Mouse (Mus musculus) thymus, postnatal 14 days (tissue): ENCODE results near the gene Suv39h2.
A peak's percentile ranks its signal among the peaks of the same experiment; 100 is the strongest.

Experiments used
- DNase-seq: peaks from one replicate; pipeline ENCODE4 v3.0.0; 2021

Gene Suv39h2

DNA sequence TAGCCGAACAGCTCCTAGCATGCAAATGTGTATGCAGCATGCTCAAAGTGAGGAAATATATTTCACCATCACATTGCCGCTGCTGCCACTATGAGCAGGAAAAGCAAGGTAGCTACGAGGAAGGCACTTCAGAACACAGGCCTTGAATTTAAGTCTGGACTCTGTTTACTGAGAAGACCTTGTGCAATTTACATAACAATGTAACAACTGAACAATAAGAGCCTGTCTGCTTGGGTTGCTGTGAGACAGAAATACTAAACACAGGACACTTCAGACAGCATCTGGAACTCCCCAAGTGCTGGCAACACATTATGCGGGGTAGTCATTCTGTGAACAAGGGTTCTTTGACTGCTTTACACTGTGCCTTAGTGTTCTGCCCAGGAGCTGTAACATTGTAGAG is 54.7 kb downstream of the Suv39h2 start:
- DNase-seq = no peak

DNA sequence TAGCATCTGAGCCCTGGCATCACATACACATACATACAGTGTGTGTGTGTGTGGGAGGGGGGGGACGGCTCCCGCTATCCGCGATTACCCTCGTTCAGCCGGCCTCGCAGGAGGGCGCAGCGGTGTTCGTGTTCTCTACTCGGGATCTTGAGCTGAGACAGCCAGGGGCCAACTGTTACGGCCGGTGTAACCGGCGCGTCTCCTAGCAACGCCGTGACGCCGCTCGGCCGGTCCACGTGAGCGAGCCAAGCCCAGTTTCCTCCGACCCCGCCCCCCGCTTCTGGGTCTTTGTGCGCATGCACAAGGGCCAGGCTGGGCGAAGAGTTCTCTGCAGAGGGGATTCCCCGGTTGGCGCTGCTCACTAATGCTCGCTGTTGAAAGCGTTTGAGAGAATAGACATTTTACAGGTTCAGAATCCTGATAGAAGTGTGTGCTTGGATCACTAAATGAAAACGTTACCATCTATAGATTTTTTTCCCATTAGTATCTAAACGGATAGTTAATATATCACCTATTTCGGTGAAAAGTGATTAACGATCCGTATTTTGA is 55.9 kb downstream of the Suv39h2 start:
- DNase-seq = peak; percentile 91

DNA sequence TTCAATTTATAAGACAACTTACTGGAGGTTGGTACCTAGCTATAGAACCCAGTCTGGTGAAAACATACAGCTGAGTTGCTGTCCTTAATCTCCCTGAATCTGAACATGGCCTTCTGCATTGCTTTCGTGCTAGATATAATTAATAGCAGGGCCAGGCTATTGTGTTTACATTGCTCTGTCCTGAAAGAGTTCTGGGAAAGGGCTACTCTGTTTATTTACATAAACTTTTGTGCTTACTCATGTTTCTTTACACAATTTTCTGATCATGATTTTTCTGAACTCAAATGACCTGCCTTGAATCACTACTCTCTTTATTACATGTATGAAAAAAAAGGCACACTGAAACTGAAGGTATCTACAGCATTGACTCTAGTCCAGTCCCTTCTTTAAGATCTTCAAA is 59.2 kb downstream of the Suv39h2 start:
- no peak for DNase-seq

DNA sequence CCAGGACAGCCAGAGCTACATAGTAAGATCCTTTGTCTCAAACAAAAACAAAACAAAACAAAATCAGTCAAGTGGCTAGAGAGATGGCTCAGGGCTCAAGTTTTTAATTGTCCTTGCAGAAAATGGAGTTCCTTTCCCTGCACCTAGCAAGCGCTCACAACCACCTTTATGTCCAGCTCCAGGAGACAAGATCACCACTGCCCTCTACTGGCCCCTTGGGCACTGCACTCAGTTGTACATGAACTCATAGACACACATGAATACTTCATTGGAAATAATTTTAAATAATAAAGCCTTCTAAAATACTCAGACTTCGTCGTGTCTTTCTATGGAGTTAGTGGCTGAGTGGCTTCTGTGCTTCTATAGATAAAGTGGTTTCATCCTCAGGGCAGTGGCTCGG is 60.6 kb downstream of the Suv39h2 start:
- DNase-seq = peak; percentile 82

DNA sequence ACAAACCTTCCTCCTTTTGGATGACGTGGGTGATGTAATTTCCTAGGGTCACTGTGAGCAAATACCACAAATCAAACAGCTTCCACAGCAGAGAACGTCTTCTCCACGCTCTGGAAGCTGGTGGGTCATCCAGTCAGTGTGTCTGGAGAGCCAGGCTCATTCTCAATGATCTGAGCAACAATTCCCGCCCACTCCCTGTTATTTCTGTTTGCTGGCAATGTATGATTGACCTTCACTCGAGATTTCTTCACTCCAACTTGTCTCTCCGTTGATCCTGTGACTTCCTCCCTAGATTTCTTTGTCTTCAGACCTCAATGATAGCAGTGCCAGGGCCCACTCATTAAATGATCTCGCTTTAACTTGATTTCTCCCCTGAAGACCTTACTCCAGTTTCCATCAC is 67.1 kb downstream of the Suv39h2 start:
- no peak for DNase-seq

DNA sequence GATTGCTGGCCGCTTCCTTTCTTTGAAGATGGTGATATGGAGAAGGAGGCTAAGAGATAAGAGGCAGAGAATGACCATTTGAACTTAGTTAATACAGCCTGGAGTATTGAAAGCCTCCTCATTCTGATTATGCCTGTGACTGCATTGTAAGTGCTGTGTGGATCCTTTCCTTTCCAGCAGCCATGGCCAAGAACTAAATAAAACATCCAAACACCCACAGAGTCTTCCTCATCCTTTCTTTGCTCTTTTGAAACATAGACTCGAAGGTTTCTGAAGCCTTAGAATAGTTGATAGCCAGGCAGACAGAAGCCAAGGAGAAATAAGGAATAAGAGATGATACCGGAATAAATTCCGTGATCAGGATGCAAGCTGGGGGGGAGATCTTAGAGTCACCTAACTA is 68.8 kb downstream of the Suv39h2 start:
- no peak for DNase-seq
